Comparison of ENCODE assay signal across 11 mouse cellular contexts in genomic region chr3:122511721-122512619, GRCm38 (mm10).
A peak's percentile ranks its signal among the peaks of the same experiment; 100 is the strongest.
DNase-seq lines count a peak whose midpoint lies in the region; ATAC-seq and TF ChIP-seq lines count a peak whose summit lies in the region.
"Had no signal": no experiment of that assay in that cellular context is flagged by ENCODE, and none has a peak within 500 bp of the region (broad histone marks: within the 10 kb centered on the region; RNA-seq: fewer than 3 reads in every experiment).

No protein-coding gene starts in this region.

- 79% methylated on average over 14 of the region's 14 CpGs for WGBS in intestine, embryonic 14.5 days
- WGBS in stomach, embryonic 14.5 days, result 78% methylated on average over 14 of the region's 14 CpGs

- H3K36me3 ChIP-seq in intestine, embryonic 14.5 days (ENCODE audit: control insufficient read depth, insufficient read depth, low read length), result peaks cover 11% of the 10 kb centered on the region; the same call in 1 of the 2 replicates
- H3K36me3 ChIP-seq in stomach, embryonic 14.5 days (ENCODE audit: control insufficient read depth, insufficient read depth, low read length), result no peaks in the 10 kb centered on the region

- intact Hi-C loops in gastrocnemius, adult 2 months (cut with DNase I), result no loop called here

- no peaks in the 10 kb centered on the region for H3K9me3 ChIP-seq in intestine, embryonic 14.5 days (ENCODE audit: control insufficient read depth, low read length)
- no peaks in the 10 kb centered on the region for H3K9me3 ChIP-seq in stomach, embryonic 14.5 days (ENCODE audit: control insufficient read depth, low read depth, low read length)

- peak overlapping the region; percentile 33 for H3K4me2 ChIP-seq in intestine, embryonic 14.5 days (ENCODE audit: low read length)
- H3K4me2 ChIP-seq in stomach, embryonic 14.5 days (replicated peaks; ENCODE audit: low read depth, low read length), result no peak overlapping the region

- peaks cover 26% of the 10 kb centered on the region for H3K4me1 ChIP-seq in intestine, embryonic 14.5 days (replicated peaks; ENCODE audit: control insufficient read depth, insufficient read depth, low read length)
- H3K4me1 ChIP-seq in stomach, embryonic 14.5 days (ENCODE audit: control insufficient read depth, insufficient read depth, low read length), result peaks cover 19% of the 10 kb centered on the region

- peak overlapping the region; percentile 47 for H3K4me3 ChIP-seq in gastrocnemius, adult 2 months
- H3K4me3 ChIP-seq in intestine, embryonic 14.5 days (ENCODE audit: low read depth, low read length), result peak overlapping the region; percentile 13; the same call in 1 of the 2 replicates
- no peak overlapping the region for H3K4me3 ChIP-seq in stomach, embryonic 14.5 days (ENCODE audit: low read depth, low read length)

- ATAC-seq in intestine, embryonic 14.5 days (replicated peaks; ENCODE audit: low FRiP score, low TSS enrichment, low read depth), result peak; percentile 61
- ATAC-seq in stomach, embryonic 14.5 days (ENCODE audit: insufficient number of reproducible peaks, insufficient read depth, low FRiP score, low read depth), result peak; percentile 10

- no peak for TF ChIP-seq CTCF in gastrocnemius, adult 2 months (IDR thresholded peaks at IDR 0.05)

- DNase-seq in gastrocnemius, adult 2 months, result no peak
- DNase-seq in gastrocnemius, postnatal 4 days (ENCODE audit: low spot score in 2 of 2), result no peak
- DNase-seq in intestine, embryonic 14.5 days (ENCODE audit: low spot score), result no peak
- DNase-seq in kidney, postnatal 14 days, result peak; percentile 83
- no peak for DNase-seq in spleen, postnatal 4 days (ENCODE audit: low spot score in 2 of 2)
- DNase-seq in layer of hippocampus, adult 9-10 months (ENCODE audit: low spot score), result no peak
- DNase-seq in c-Kit-positive CD71-positive TER-119-positive erythroid progenitor cells, embryonic 14.5 days (ENCODE audit: low spot score), result no peak
- DNase-seq: adrenal gland, postnatal 10 days; cerebellum, adult 11-12 months; right cerebral cortex, postnatal 25 days had no signal

- no peaks in the 10 kb centered on the region for H3K27me3 ChIP-seq in intestine, embryonic 14.5 days (replicated peaks; ENCODE audit: control insufficient read depth, insufficient read depth, low read length)
- H3K27me3 ChIP-seq in stomach, embryonic 14.5 days (ENCODE audit: control insufficient read depth, insufficient read depth, low read length), result no peaks in the 10 kb centered on the region

- H3K27ac ChIP-seq in gastrocnemius, adult 2 months, result peak overlapping the region; percentile 70
- H3K27ac ChIP-seq in intestine, embryonic 14.5 days (ENCODE audit: low read depth), result peak overlapping the region; percentile 82
- H3K27ac ChIP-seq in stomach, embryonic 14.5 days (ENCODE audit: low read length), result peak overlapping the region; percentile 13; the same call in 1 of the 2 replicates

- no peak overlapping the region for H3K9ac ChIP-seq in intestine, embryonic 14.5 days (ENCODE audit: low read length)
- no peak overlapping the region for H3K9ac ChIP-seq in stomach, embryonic 14.5 days (replicated peaks; ENCODE audit: low read depth, low read length)

Comparison
In these comparisons a context has a peak if more than half of its experiments do, and no peak if none do; other contexts are left out.
1. H3K27ac ChIP-seq: peak in every context shown above with its lines; median percentile 82 in intestine, embryonic 14.5 days; 70 in gastrocnemius, adult 2 months; 13 in stomach, embryonic 14.5 days.